Mouse (Mus musculus): Measurements from ENCODE around the gene Myo6.

- no peak for TF ChIP-seq TCF12 (IDR thresholded peaks at IDR 0.05; ENCODE audit: low read depth, low read length)
- no peak for TF ChIP-seq MYB (IDR thresholded peaks at IDR 0.05; ENCODE audit: low read depth, low read length)
- TF ChIP-seq TBP (IDR thresholded peaks at IDR 0.05; ENCODE audit: low read depth, low read length) = no peak
- no peak for TF ChIP-seq POLR2A (IDR thresholded peaks at IDR 0.05; ENCODE audit: control insufficient read depth in 1 of 2, insufficient read depth in 1 of 2, low read depth in 1 of 2, low read length in 2 of 2, poor library complexity in 1 of 2)
- no peak for TF ChIP-seq TAL1 (IDR thresholded peaks at IDR 0.05; ENCODE audit: low read length)
Observed at GRCm38 (mm10) chr9:80218718-80219117, 53.9 kb downstream of the Myo6 start.

Data from MEL (cell line).